Mouse (Mus musculus): ENCODE results near the gene Ptprt.

DNA sequence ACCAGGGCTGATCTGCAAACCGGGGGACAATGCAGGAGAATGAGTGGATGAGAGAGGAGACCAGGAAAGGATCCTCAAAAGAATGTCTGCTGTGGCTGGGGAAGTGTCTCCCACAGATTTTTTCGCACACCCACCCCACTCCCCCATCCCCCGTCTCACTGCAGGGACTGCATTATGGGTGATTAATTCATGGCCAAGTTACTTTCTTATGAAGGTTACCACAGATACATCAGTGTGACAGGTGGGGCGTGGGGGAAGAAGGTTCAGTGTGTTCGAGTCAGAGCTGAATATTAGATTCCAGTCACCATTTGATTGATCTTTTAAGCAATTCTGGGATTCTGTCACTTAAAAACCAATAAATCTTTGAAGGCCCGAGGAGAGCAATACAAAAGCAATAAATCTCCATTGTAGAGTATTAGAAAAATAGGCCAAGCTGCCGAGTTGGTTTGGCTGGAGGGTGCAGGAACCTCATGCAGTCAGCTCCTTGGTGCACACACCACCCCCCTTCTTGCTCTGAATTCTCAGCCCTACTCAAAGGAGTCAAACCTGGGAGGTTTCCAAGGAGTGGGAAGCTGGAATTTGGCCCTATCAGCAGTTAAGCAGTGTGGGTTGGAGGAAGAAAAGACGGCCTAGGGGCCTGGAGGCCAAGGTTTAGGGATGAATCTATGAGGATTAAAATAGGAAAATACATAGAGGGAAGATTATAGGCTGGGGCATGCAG, 854.5 kb downstream of the Ptprt start:
- TF ChIP-seq CTCF (IDR thresholded peaks at IDR 0.05; ENCODE audit: borderline replicate concordance, insufficient read depth, low read depth, low read length) (no peak), POLR2A (IDR thresholded peaks at IDR 0.05; ENCODE audit: borderline replicate concordance, insufficient read depth, low read length) (no peak)

Measured in cerebellum, adult 2 months (tissue).